Comparison of ENCODE assay signal across 8 mouse cellular contexts in genomic region chr11:43775469-43776323, GRCm38 (mm10). TPM values are rescaled to one million over a fixed set of nuclear protein-coding genes. Genes with fewer than 3 reads are reported as not detected.
DNase-seq lines count a peak whose midpoint lies in the region; ATAC-seq and TF ChIP-seq lines count a peak whose summit lies in the region.

No protein-coding gene starts in this region.

- peak; percentile 13 to 59 for DNase-seq in adrenal gland, adult (ENCODE audit: inconsistent age in 2 of 2, low spot score in 1 of 2)
- DNase-seq in adrenal gland, postnatal 4 days (ENCODE audit: low spot score in 2 of 2): no peak
- peak; percentile 53 for DNase-seq in thymus, postnatal 4 days
- DNase-seq in thymus, postnatal 0 days (ENCODE audit: low spot score): no peak
- peak; percentile 31 for DNase-seq in hindbrain, postnatal 0 days (ENCODE audit: low spot score)
- DNase-seq in cerebellum, adult 18-20 months: no peak

- 0 out of 2 replicates have a peak, but pooled peaks cover 8% of the 10 kb centered on the region for H3K27me3 ChIP-seq in hindbrain, postnatal 0 days (ENCODE audit: insufficient read depth, low read length)
- peaks cover 13% of the 10 kb centered on the region for H3K27me3 ChIP-seq in liver, embryonic 16.5 days (ENCODE audit: control insufficient read depth, insufficient read depth, low read depth, low read length)
- H3K27me3 ChIP-seq in stomach, embryonic 14.5 days (ENCODE audit: control insufficient read depth, insufficient read depth, low read length): no peaks in the 10 kb centered on the region

- ATAC-seq in hindbrain, postnatal 0 days: peak; percentile 55
- no peak; the same call in 1 of the 2 replicates for ATAC-seq in liver, embryonic 16.5 days (ENCODE audit: low read depth)
- ATAC-seq in stomach, embryonic 14.5 days (ENCODE audit: insufficient number of reproducible peaks, insufficient read depth, low FRiP score, low read depth): 0 out of 2 replicates have a peak, but pooled peaks have one; percentile 33

- H3K36me3 ChIP-seq in hindbrain, postnatal 0 days (ENCODE audit: insufficient read depth, low read length): no peaks in the 10 kb centered on the region
- no peaks in the 10 kb centered on the region for H3K36me3 ChIP-seq in liver, embryonic 16.5 days (ENCODE audit: control insufficient read depth, insufficient read depth)
- no peaks in the 10 kb centered on the region for H3K36me3 ChIP-seq in stomach, embryonic 14.5 days (ENCODE audit: control insufficient read depth, insufficient read depth, low read length)

- H3K27ac ChIP-seq in hindbrain, postnatal 0 days: no peak overlapping the region
- no peak overlapping the region for H3K27ac ChIP-seq in liver, embryonic 16.5 days (ENCODE audit: low read length)
- H3K27ac ChIP-seq in stomach, embryonic 14.5 days (ENCODE audit: low read length): no peak overlapping the region

- no peak for TF ChIP-seq CTCF in hindbrain, postnatal 0 days (IDR thresholded peaks at IDR 0.05; ENCODE audit: low read depth)

- H3K4me3 ChIP-seq in hindbrain, postnatal 0 days (ENCODE audit: low read length): peak overlapping the region; percentile 34
- H3K4me3 ChIP-seq in liver, embryonic 16.5 days (ENCODE audit: low read depth, low read length): no peak overlapping the region
- H3K4me3 ChIP-seq in stomach, embryonic 14.5 days (ENCODE audit: low read depth, low read length): peak overlapping the region; percentile 35

- H3K4me2 ChIP-seq in hindbrain, postnatal 0 days (ENCODE audit: low read depth, low read length): peak overlapping the region; percentile 57
- 0 out of 2 replicates have a peak overlapping the region, but pooled peaks have one; percentile 1 for H3K4me2 ChIP-seq in liver, embryonic 16.5 days (ENCODE audit: low read depth, low read length)
- H3K4me2 ChIP-seq in stomach, embryonic 14.5 days (replicated peaks; ENCODE audit: low read depth, low read length): peak overlapping the region; percentile 52

- H3K4me1 ChIP-seq in hindbrain, postnatal 0 days (ENCODE audit: insufficient read depth, low read length): 0 out of 2 replicates have a peak, but pooled peaks cover 7% of the 10 kb centered on the region
- H3K4me1 ChIP-seq in liver, embryonic 16.5 days (ENCODE audit: control insufficient read depth, low read depth, low read length): no peaks in the 10 kb centered on the region
- no peaks in the 10 kb centered on the region; the same call in 1 of the 2 replicates for H3K4me1 ChIP-seq in stomach, embryonic 14.5 days (ENCODE audit: control insufficient read depth, insufficient read depth, low read length)

- 14% methylated on average over 59 of the region's 63 CpGs for WGBS in hindbrain, postnatal 0 days
- WGBS in liver, embryonic 16.5 days (ENCODE audit: insufficient replicate concordance): 13% methylated on average over 57 of the region's 63 CpGs
- WGBS in stomach, embryonic 14.5 days: 14% methylated on average over 63 of the region's 63 CpGs

- H3K9ac ChIP-seq in hindbrain, postnatal 0 days (replicated peaks; ENCODE audit: low read length): no peak overlapping the region
- H3K9ac ChIP-seq in liver, embryonic 16.5 days (ENCODE audit: low read depth, low read length): no peak overlapping the region
- H3K9ac ChIP-seq in stomach, embryonic 14.5 days (replicated peaks; ENCODE audit: low read depth, low read length): no peak overlapping the region

- H3K9me3 ChIP-seq in hindbrain, postnatal 0 days (ENCODE audit: low read length): no peaks in the 10 kb centered on the region
- H3K9me3 ChIP-seq in liver, embryonic 16.5 days (replicated peaks; ENCODE audit: control insufficient read depth, low read length): no peaks in the 10 kb centered on the region
- no peaks in the 10 kb centered on the region for H3K9me3 ChIP-seq in stomach, embryonic 14.5 days (ENCODE audit: control insufficient read depth, low read depth, low read length)

RNA-seq across cellular contexts. Expression of gene Ttc1, which starts 27.9 kb away (rescaled TPM):
- 10 to 100 TPM; 50.8 to 55.9 TPM for total RNA-seq in adrenal gland, postnatal 4 days (2021)
- 83.2 and 87.5 TPM in 2 replicates for polyA plus RNA-seq in thymus, postnatal 0 days (2015; fragmentation: Nextera tagmentation; extraction: Ambion mirVana)
- total RNA-seq in hindbrain, postnatal 0 days (2014; rRNA removed): 22.1 and 33.6 TPM in 2 replicates
- 78.8 and 82.5 TPM in 2 replicates for polyA plus RNA-seq in hindbrain, postnatal 0 days (2015; fragmentation: Nextera tagmentation; extraction: Ambion mirVana)
- 29.2 and 30.2 TPM in 2 replicates for polyA plus RNA-seq in liver, embryonic 16.5 days (2015; fragmentation: Nextera tagmentation; extraction: Ambion mirVana)
- polyA plus RNA-seq in stomach, embryonic 14.5 days (2014; fragmentation: Nextera tagmentation; extraction: Ambion mirVana): 74.1 and 74.9 TPM in 2 replicates

Comparison
In these comparisons a context has a peak if more than half of its experiments do, and no peak if none do; other contexts are left out.
1. DNase-seq: peak in adrenal gland, adult (2 of 2), thymus, postnatal 4 days (single experiment) and hindbrain, postnatal 0 days (single experiment); none in adrenal gland, postnatal 4 days (0 of 2), thymus, postnatal 0 days (single experiment) and cerebellum, adult 18-20 months (0 of 2).
2. H3K4me2 ChIP-seq: peak in every context shown above with its lines; median percentile 57 in hindbrain, postnatal 0 days; 52 in stomach, embryonic 14.5 days; 1 in liver, embryonic 16.5 days.